Mouse (Mus musculus) lung, postnatal 0 days (tissue): ENCODE measurements around the gene Rilpl1.

Experiments
- CTCF ChIP-seq: IDR thresholded peaks from 2 replicates; pipeline ENCODE4 v1.5.1; 2016; ENCODE audit warnings: antibody characterized with exemption, mild to moderate bottlenecking
- EP300 ChIP-seq: IDR thresholded peaks from 2 replicates; pipeline ENCODE4 v1.6.1; 2016; ENCODE audit warnings: antibody characterized with exemption, mild to moderate bottlenecking, control low read depth

DNA sequence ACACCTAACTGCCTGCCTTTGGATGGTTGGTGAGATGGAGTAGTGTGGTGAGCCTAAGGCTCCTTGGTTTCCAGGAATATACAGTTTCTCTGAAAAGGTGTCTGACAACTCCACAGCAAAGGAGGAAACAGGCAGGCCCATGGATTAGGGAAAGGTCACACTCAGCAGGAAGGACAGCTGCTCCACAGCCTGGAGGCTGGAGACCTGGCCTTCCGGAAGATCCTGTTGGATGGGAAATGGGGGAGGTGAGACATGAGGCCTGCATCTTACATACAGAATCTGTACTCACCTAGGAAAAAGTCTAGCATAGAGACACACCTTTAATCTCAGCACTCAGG, 77.1 kb downstream of the Rilpl1 start:
- no peak for TF ChIP-seq CTCF
- TF ChIP-seq EP300 = no peak
